Mouse (Mus musculus): Measurements from ENCODE around the gene Cxcl14. TPM values are rescaled to one million over a fixed set of nuclear protein-coding genes. Genes with fewer than 3 reads are reported as not detected.

Cxcl14 gene
- polyA plus RNA-seq, 1 experiment: 2.3 TPM

DNA sequence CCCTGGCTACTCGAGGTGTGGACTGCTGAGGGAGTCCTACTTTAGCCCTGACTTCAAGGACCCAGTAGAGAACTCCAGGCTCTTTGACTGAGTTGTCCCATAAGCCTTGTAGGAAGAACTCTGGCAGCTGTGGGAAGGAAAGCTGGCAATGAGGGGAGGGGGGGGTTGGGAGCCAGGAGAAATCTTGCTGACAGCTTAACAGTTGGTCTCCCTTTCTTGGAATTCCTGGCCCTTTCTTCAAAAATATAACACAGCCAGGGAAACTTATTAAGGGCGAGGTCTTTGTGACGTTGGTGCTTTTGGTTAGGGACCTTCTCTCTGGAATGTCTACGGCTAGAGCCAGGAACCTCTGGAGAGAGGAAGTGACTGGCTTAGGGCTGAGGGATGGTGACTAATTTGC, 8.1 kb upstream of the Cxcl14 start:
- no peaks in the 10 kb centered on the region for H3K4me1 ChIP-seq (ENCODE audit: control insufficient read depth, insufficient read depth, low read length)
- no peak overlapping the region for H3K9ac ChIP-seq (ENCODE audit: low read depth, poor library complexity, severe bottlenecking)
- H3K27me3 ChIP-seq (ENCODE audit: control insufficient read depth, insufficient read depth, low read length, poor library complexity, severe bottlenecking): no peaks in the 10 kb centered on the region
- TF ChIP-seq POLR2A (IDR thresholded peaks at IDR 0.05; ENCODE audit: insufficient read depth, low read length): no peak
- no peak for TF ChIP-seq CTCF (IDR thresholded peaks at IDR 0.05; ENCODE audit: low read depth, low read length)
- no peak for TF ChIP-seq EP300 (IDR thresholded peaks at IDR 0.05; ENCODE audit: insufficient read depth, low read depth, low read length)
- H3K36me3 ChIP-seq (ENCODE audit: control insufficient read depth, insufficient read depth, low read length, poor library complexity, severe bottlenecking): no peaks in the 10 kb centered on the region
- H3K27ac ChIP-seq (ENCODE audit: insufficient read depth, low read length): no peak overlapping the region
- no peaks in the 10 kb centered on the region for H3K9me3 ChIP-seq (replicated peaks; ENCODE audit: control insufficient read depth, insufficient read depth, low read length, poor library complexity, severe bottlenecking)
- H3K4me3 ChIP-seq (ENCODE audit: low read depth, low read length): no peak overlapping the region

DNA sequence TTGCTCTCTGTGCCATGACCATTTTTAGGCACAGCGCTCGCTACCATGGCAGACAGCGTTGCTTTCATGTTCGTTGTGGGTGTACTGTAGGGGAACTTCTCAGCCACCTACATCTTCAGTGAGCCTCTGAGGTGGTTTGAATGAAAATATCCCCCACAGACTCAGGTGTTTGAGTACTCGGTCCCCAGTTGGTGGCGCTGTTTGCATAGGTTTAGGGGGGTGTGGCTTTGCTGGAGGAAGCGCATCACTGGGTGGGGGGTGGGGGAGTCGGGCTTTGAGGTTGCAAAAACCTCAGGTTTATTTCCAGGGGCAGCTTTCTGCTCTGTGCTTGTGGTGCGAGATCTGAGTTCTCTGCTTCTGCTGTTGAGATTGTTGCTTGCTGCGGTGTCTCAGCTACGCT, 3.0 kb upstream of the Cxcl14 start:
- TF ChIP-seq POLR2A (IDR thresholded peaks at IDR 0.05; ENCODE audit: insufficient read depth, low read length) (no peak), EP300 (IDR thresholded peaks at IDR 0.05; ENCODE audit: insufficient read depth, low read depth, low read length) (no peak), CTCF (IDR thresholded peaks at IDR 0.05; ENCODE audit: low read depth, low read length) (peak; percentile 5)
- H3K27me3 ChIP-seq (ENCODE audit: control insufficient read depth, insufficient read depth, low read length, poor library complexity, severe bottlenecking): no peaks in the 10 kb centered on the region; the same call in 1 of the 2 replicates
- no peaks in the 10 kb centered on the region for H3K4me1 ChIP-seq (ENCODE audit: control insufficient read depth, insufficient read depth, low read length)

DNA sequence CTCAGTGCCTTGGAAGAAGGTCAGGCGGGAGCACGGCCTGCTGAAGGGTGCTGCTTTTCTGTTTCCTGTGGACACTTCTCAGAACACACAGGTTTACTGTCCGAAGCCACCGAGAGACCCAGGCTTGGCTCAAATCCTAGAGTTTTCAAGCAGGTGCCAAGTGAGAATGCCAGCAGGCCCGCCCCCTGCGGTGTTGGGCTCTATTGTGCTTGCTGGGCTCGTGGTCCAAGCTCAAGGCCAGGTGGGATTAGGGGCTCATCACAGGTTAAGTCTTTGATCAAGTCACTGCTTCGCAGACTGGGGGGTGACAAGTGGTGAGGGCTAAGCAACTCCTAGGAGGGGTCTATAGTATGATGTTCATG, 289 bp upstream of the Cxcl14 start:
- H3K4me1 ChIP-seq (ENCODE audit: control insufficient read depth, insufficient read depth, low read length): no peaks in the 10 kb centered on the region

More for the DNA sequence above, 3.0 kb upstream of the Cxcl14 start:
- Histone ChIP-seq H3K9me3 (replicated peaks; ENCODE audit: control insufficient read depth, insufficient read depth, low read length, poor library complexity, severe bottlenecking) (no peaks in the 10 kb centered on the region), H3K9ac (ENCODE audit: low read depth, poor library complexity, severe bottlenecking) (no peak overlapping the region), H3K27ac (ENCODE audit: insufficient read depth, low read length) (no peak overlapping the region), H3K36me3 (ENCODE audit: control insufficient read depth, insufficient read depth, low read length, poor library complexity, severe bottlenecking) (no peaks in the 10 kb centered on the region), H3K4me3 (ENCODE audit: low read depth, low read length) (no peak overlapping the region)

DNA sequence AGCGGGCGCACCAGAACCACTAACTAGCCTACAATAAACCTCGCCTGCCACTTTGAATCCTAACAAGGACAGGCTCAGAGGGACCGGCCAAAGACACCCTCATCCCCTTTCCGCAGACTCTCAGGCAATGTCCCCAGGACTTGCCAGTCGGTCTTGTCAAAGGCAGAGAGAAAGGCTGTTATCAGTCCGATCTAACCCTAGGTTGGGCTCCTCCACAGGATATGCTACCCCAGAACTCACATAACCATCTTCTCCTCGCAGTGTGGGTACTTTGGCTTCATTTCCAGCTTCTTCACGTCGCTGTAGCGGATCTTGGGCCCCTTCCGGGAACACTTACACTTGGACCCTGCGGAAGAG, 787 bp downstream of the Cxcl14 start:
- H3K4me1 ChIP-seq (ENCODE audit: control insufficient read depth, insufficient read depth, low read length): no peaks in the 10 kb centered on the region
- peak overlapping the region; percentile 71 for H3K4me3 ChIP-seq (ENCODE audit: low read depth, low read length)
- H3K27me3 ChIP-seq (ENCODE audit: control insufficient read depth, insufficient read depth, low read length, poor library complexity, severe bottlenecking): no peaks in the 10 kb centered on the region; the same call in 1 of the 2 replicates

More for the DNA sequence above, 289 bp upstream of the Cxcl14 start:
- TF ChIP-seq POLR2A (IDR thresholded peaks at IDR 0.05; ENCODE audit: insufficient read depth, low read length): no peak
- no peak for TF ChIP-seq CTCF (IDR thresholded peaks at IDR 0.05; ENCODE audit: low read depth, low read length)
- TF ChIP-seq EP300 (IDR thresholded peaks at IDR 0.05; ENCODE audit: insufficient read depth, low read depth, low read length): no peak
- H3K9me3 ChIP-seq (replicated peaks; ENCODE audit: control insufficient read depth, insufficient read depth, low read length, poor library complexity, severe bottlenecking): no peaks in the 10 kb centered on the region
- no peaks in the 10 kb centered on the region for H3K36me3 ChIP-seq (ENCODE audit: control insufficient read depth, insufficient read depth, low read length, poor library complexity, severe bottlenecking)
- H3K9ac ChIP-seq (ENCODE audit: low read depth, poor library complexity, severe bottlenecking): peak overlapping the region; percentile 64
- H3K27ac ChIP-seq (ENCODE audit: insufficient read depth, low read length): no peak overlapping the region
- no peaks in the 10 kb centered on the region; the same call in 1 of the 2 replicates for H3K27me3 ChIP-seq (ENCODE audit: control insufficient read depth, insufficient read depth, low read length, poor library complexity, severe bottlenecking)
- H3K4me3 ChIP-seq (ENCODE audit: low read depth, low read length): peak overlapping the region; percentile 71

DNA sequence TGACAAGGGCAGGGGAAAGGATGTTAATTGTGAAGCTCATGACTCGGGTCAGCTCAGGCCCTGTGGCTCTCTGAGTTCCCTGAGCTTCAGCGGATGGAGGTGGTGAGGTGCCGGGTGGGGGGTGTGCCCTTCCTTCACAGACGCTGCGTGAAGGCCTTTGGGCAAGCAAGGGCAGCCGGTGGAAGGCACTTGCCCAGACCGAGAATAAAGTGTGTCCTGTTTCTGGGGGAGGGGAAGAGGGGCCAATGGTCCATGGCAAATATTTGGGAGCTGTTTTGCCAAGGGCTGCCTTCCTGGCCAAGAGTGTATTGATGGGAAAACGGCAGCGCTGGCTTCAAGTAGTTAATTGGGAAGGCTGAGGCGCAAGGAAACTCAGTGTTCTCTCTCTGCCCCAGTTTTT, 1.4 kb downstream of the Cxcl14 start:
- Histone ChIP-seq H3K4me3 (ENCODE audit: low read depth, low read length) (no peak overlapping the region), H3K27me3 (ENCODE audit: control insufficient read depth, insufficient read depth, low read length, poor library complexity, severe bottlenecking) (no peaks in the 10 kb centered on the region; the same call in 1 of the 2 replicates), H3K27ac (ENCODE audit: insufficient read depth, low read length) (no peak overlapping the region), H3K9me3 (replicated peaks; ENCODE audit: control insufficient read depth, insufficient read depth, low read length, poor library complexity, severe bottlenecking) (no peaks in the 10 kb centered on the region), H3K36me3 (ENCODE audit: control insufficient read depth, insufficient read depth, low read length, poor library complexity, severe bottlenecking) (no peaks in the 10 kb centered on the region), H3K4me1 (ENCODE audit: control insufficient read depth, insufficient read depth, low read length) (no peaks in the 10 kb centered on the region), H3K9ac (ENCODE audit: low read depth, poor library complexity, severe bottlenecking) (no peak overlapping the region)
- TF ChIP-seq CTCF (IDR thresholded peaks at IDR 0.05; ENCODE audit: low read depth, low read length) (no peak), POLR2A (IDR thresholded peaks at IDR 0.05; ENCODE audit: insufficient read depth, low read length) (no peak), EP300 (IDR thresholded peaks at IDR 0.05; ENCODE audit: insufficient read depth, low read depth, low read length) (no peak)

More for the DNA sequence above, 787 bp downstream of the Cxcl14 start:
- Histone ChIP-seq H3K27ac (ENCODE audit: insufficient read depth, low read length) (no peak overlapping the region), H3K9me3 (replicated peaks; ENCODE audit: control insufficient read depth, insufficient read depth, low read length, poor library complexity, severe bottlenecking) (no peaks in the 10 kb centered on the region), H3K9ac (ENCODE audit: low read depth, poor library complexity, severe bottlenecking) (peak overlapping the region; percentile 64), H3K36me3 (ENCODE audit: control insufficient read depth, insufficient read depth, low read length, poor library complexity, severe bottlenecking) (no peaks in the 10 kb centered on the region)
- TF ChIP-seq POLR2A (IDR thresholded peaks at IDR 0.05; ENCODE audit: insufficient read depth, low read length) (no peak), CTCF (IDR thresholded peaks at IDR 0.05; ENCODE audit: low read depth, low read length) (no peak), EP300 (IDR thresholded peaks at IDR 0.05; ENCODE audit: insufficient read depth, low read depth, low read length) (no peak)

DNA sequence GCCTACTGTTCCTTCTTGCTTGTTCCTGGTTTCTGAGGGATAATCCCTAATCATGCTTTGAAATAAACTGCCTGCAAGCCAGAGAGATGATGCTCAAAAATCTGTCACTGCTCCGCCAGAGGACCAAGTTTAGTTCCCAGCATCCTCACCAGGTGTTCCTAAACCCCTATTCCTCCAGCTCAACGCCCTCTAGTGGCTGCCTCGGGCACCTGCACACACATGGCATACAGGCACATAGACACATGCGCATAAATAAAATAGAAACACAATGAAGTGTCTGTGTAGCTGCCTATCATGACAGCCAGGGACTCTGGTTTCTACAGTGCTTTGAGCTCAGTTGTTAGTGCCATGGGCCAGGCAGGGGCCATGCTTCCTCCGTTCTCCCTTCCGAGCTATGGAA, 6.4 kb downstream of the Cxcl14 start:
- no peak overlapping the region for H3K4me3 ChIP-seq (ENCODE audit: low read depth, low read length)
- H3K4me1 ChIP-seq (ENCODE audit: control insufficient read depth, insufficient read depth, low read length): peaks cover 3% of the 10 kb centered on the region
- no peaks in the 10 kb centered on the region for H3K9me3 ChIP-seq (replicated peaks; ENCODE audit: control insufficient read depth, insufficient read depth, low read length, poor library complexity, severe bottlenecking)
- H3K27ac ChIP-seq (ENCODE audit: insufficient read depth, low read length): no peak overlapping the region
- H3K36me3 ChIP-seq (ENCODE audit: control insufficient read depth, insufficient read depth, low read length, poor library complexity, severe bottlenecking): no peaks in the 10 kb centered on the region
- TF ChIP-seq POLR2A (IDR thresholded peaks at IDR 0.05; ENCODE audit: insufficient read depth, low read length) (no peak), CTCF (IDR thresholded peaks at IDR 0.05; ENCODE audit: low read depth, low read length) (peak; percentile 65)
- no peak overlapping the region for H3K9ac ChIP-seq (ENCODE audit: low read depth, poor library complexity, severe bottlenecking)
- no peaks in the 10 kb centered on the region for H3K27me3 ChIP-seq (ENCODE audit: control insufficient read depth, insufficient read depth, low read length, poor library complexity, severe bottlenecking)
